Mouse (Mus musculus) neural tube, embryonic 13.5 days (tissue): ENCODE results near the gene Cnn2. TPM values are rescaled to one million over a fixed set of nuclear protein-coding genes. Genes with fewer than 3 reads are reported as not detected.

ENCODE experiments used
- ATAC-seq: fragments of 200-750 bp; cut with Nextera tagmentation; 2 replicates; pipeline ENCODE4 v1.8.0; 2017; ENCODE audit warnings: low read depth, mild to moderate bottlenecking, moderate TSS enrichment, moderate library complexity
- H3K27ac ChIP-seq: fragments of 300-500 bp; sonication (generic); replicated peaks from 2 replicates; pipeline ENCODE4 v1.5.1; 2015; ENCODE audit warnings: moderate library complexity, mild to moderate bottlenecking, inconsistent platforms
- H3K27me3 ChIP-seq: fragments of 300-500 bp; sonication (generic); 2 replicates; pipeline ENCODE4 v1.6.1; 2015; ENCODE audit warnings: mild to moderate bottlenecking, inconsistent platforms
- H3K36me3 ChIP-seq: fragments of 300-500 bp; sonication (generic); 2 replicates; pipeline ENCODE4 v1.6.1; 2015; ENCODE audit warnings: mild to moderate bottlenecking, inconsistent platforms
- H3K4me1 ChIP-seq: fragments of 300-500 bp; sonication (generic); replicated peaks from 2 replicates; pipeline ENCODE4 v1.6.1; 2015; ENCODE audit warnings: inconsistent platforms
- H3K4me2 ChIP-seq: fragments of 300-500 bp; sonication (generic); 2 replicates; pipeline ENCODE4 v1.6.1; 2015; ENCODE audit warnings: inconsistent platforms, mild to moderate bottlenecking, moderate library complexity
- H3K4me3 ChIP-seq: fragments of 300-500 bp; sonication (generic); 2 replicates; pipeline ENCODE4 v1.5.1; 2015; ENCODE audit warnings: mild to moderate bottlenecking, inconsistent platforms
- H3K9ac ChIP-seq: fragments of 300-500 bp; sonication (generic); 2 replicates; pipeline ENCODE4 v1.6.1; 2015; ENCODE audit warnings: moderate library complexity, mild to moderate bottlenecking, inconsistent platforms
- H3K9me3 ChIP-seq: fragments of 300-500 bp; sonication (generic); 2 replicates; pipeline ENCODE4 v1.6.1; 2016; ENCODE audit warnings: inconsistent platforms
- WGBS: fragments of 180-500 bp; shearing (Covaris S2); methylation state at CpG from one replicate; pipeline ENCODE4 v1.1.7; 2015; 5-methylcytosine and 5-hydroxymethylcytosine counted together
- polyA plus RNA-seq: library from polyadenylated mRNA; unstranded; fragments of >200 nt; fragmentation: Nextera tagmentation; extraction: Ambion mirVana; gene quantifications from 2 replicates; pipeline ENCODE4 v1.2.1, GENCODE M21; 2015

Gene Cnn2
- polyA plus RNA-seq, 1 experiment from 2014 or later = 55.6 TPM

DNA sequence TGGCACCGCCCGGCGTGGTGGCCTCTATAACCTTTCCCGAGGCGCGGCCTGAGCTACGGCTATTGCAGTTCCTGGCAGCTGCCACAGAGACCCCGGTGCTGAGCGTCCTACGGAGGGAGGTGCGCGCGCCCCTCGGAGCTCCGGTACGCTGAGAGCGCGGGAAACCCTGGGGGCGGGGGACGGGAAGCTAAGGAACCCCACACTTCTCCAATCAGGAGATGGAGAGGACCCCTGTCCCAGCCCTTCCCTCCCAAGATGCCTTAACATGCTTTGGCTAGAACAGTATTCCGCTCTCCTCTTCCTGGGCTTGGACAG is 17.2 kb upstream of the Cnn2 start:
- 3% methylated on average over 21 of the region's 21 CpGs for WGBS
- no peak for ATAC-seq
- Histone ChIP-seq H3K36me3 (peaks cover 50% of the 10 kb centered on the region), H3K4me2 (peak overlapping the region; percentile 57), H3K9ac (peak overlapping the region; percentile 58), H3K27ac (no peak overlapping the region), H3K4me1 (peaks cover 9% of the 10 kb centered on the region), H3K4me3 (peak overlapping the region; percentile 31), H3K9me3 (no peaks in the 10 kb centered on the region), H3K27me3 (peaks cover 53% of the 10 kb centered on the region)

DNA sequence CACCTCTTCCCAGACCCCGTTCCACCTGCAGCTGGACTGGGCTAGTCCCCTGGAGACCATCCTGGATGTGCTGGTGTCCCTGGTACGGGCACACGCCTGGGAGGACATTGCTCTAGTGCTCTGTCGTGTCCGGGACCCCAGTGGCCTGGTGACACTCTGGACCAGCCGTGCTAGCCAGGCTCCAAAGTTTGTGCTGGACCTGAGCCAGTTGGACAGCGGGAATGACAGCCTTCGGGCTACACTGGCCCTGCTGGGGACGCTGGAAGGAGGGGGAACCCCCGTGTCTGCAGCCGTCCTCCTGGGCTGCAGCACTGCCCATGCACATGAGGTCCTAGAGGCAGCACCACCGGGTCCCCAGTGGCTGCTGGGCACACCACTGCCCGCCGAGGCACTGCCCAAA is 15.6 kb upstream of the Cnn2 start:
- WGBS = 61% methylated on average over 14 of the region's 14 CpGs
- Histone ChIP-seq H3K27ac (no peak overlapping the region), H3K27me3 (peaks cover 53% of the 10 kb centered on the region), H3K4me3 (no peak overlapping the region), H3K9me3 (no peaks in the 10 kb centered on the region), H3K36me3 (peaks cover 50% of the 10 kb centered on the region), H3K4me2 (no peak overlapping the region), H3K9ac (no peak overlapping the region), H3K4me1 (peaks cover 9% of the 10 kb centered on the region)
- no peak for ATAC-seq

DNA sequence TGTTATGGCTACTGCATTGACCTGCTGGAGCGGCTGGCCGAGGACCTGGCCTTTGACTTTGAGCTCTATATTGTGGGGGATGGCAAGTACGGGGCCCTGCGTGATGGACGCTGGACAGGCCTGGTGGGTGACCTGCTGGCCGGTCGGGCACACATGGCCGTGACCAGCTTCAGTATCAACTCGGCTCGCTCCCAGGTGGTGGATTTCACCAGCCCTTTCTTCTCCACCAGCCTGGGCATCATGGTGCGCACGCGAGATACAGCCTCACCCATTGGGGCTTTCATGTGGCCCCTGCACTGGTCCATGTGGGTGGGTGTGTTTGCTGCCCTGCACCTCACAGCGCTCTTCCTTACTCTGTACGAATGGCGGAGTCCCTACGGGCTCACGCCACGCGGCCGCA is 14.3 kb upstream of the Cnn2 start:
- no peak for ATAC-seq
- no peak overlapping the region for H3K9ac ChIP-seq
- peaks cover 44% of the 10 kb centered on the region for H3K27me3 ChIP-seq
- H3K36me3 ChIP-seq = peaks cover 56% of the 10 kb centered on the region
- H3K4me2 ChIP-seq = no peak overlapping the region
- H3K4me3 ChIP-seq = no peak overlapping the region
- H3K9me3 ChIP-seq = no peaks in the 10 kb centered on the region
- no peak overlapping the region for H3K27ac ChIP-seq
- peaks cover 9% of the 10 kb centered on the region for H3K4me1 ChIP-seq
- 90% methylated on average over 21 of the region's 21 CpGs for WGBS

DNA sequence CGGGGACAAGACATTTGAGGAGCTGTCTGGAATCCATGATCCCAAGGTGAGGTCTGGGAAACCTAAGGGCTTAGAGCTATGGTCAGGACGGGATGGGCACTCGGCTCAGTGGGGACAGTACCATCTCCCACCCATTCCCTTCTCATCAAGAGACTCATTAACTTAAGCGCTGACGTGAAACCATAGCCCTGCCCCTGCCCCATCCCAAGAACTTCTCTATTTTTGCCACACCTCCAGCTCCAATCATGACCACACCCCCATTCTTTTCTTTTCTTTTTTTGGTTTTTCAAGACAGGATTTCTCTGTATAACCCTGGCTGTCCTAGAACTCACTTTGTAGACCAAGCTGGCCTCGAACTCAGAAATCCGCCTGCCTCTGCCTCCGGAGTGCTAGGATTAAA is 13.7 kb upstream of the Cnn2 start:
- H3K4me2 ChIP-seq = no peak overlapping the region
- peaks cover 61% of the 10 kb centered on the region for H3K36me3 ChIP-seq
- H3K9me3 ChIP-seq = no peaks in the 10 kb centered on the region
- peaks cover 9% of the 10 kb centered on the region for H3K4me1 ChIP-seq
- H3K9ac ChIP-seq = no peak overlapping the region
- no peak overlapping the region for H3K27ac ChIP-seq
- WGBS = 92% methylated on average over 8 of the region's 8 CpGs
- no peak overlapping the region for H3K4me3 ChIP-seq
- no peak for ATAC-seq
- peaks cover 38% of the 10 kb centered on the region for H3K27me3 ChIP-seq

DNA sequence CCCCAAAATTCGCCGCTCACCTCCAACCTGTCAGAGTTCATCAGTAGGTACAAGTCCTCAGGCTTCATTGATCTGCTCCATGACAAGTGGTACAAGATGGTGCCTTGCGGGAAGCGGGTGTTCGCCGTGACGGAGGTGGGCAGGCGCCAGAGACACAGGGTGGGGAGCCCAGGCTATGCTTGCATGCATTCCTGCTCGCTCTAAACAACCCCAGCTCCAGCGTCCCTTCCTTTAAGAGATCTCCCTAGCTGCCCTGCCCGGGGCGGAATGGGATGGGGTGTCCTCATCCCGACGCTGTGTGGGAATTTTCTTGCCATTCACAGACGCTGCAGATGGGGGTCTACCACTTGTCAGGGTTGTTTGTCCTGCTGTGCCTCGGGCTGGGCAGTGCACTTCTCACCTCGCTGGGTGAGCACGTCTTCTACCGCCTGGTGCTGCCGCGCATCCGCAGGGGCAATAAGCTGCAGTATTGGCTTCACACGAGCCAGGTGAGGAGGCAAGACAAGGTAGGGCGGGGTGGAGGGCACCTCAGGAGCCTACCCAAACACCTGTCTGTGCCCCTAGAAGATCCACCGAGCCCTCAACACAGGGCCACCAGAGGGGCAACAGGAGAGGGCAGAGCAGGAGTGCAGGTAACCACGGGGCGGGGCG is 12.2 kb upstream of the Cnn2 start:
- peaks cover 22% of the 10 kb centered on the region for H3K27me3 ChIP-seq
- 83% methylated on average over 28 of the region's 28 CpGs for WGBS
- ATAC-seq = no peak

DNA sequence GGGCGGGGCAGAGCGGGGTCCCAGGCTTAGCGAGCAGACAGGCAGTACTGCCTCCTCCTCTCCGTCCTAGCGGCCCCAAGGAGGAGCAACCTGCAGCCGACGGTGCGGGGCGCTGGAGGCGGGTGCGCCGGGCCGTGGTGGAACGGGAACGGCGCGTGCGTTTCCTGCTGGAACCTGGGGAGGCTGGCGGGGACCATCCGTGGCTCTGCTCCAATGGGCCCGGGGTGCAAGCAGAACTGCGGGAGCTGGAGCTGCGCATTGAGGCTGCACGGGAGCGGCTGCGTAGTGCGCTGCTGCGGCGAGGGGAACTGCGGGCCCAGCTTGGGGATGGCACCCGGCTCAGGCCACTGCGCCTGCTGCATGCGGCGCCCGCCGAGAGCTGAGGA is 11.7 kb upstream of the Cnn2 start:
- Histone ChIP-seq H3K4me3 (no peak overlapping the region), H3K9me3 (no peaks in the 10 kb centered on the region), H3K4me1 (peaks cover 15% of the 10 kb centered on the region), H3K36me3 (peaks cover 62% of the 10 kb centered on the region), H3K9ac (no peak overlapping the region), H3K27ac (no peak overlapping the region), H3K4me2 (no peak overlapping the region), H3K27me3 (peaks cover 17% of the 10 kb centered on the region)
- 76% methylated on average over 36 of the region's 36 CpGs for WGBS
- no peak for ATAC-seq

More for the DNA sequence above, 12.2 kb upstream of the Cnn2 start:
- peaks cover 62% of the 10 kb centered on the region for H3K36me3 ChIP-seq
- no peaks in the 10 kb centered on the region for H3K9me3 ChIP-seq
- H3K4me3 ChIP-seq = no peak overlapping the region
- no peak overlapping the region for H3K9ac ChIP-seq
- no peak overlapping the region for H3K27ac ChIP-seq
- H3K4me2 ChIP-seq = no peak overlapping the region
- peaks cover 10% of the 10 kb centered on the region for H3K4me1 ChIP-seq

DNA sequence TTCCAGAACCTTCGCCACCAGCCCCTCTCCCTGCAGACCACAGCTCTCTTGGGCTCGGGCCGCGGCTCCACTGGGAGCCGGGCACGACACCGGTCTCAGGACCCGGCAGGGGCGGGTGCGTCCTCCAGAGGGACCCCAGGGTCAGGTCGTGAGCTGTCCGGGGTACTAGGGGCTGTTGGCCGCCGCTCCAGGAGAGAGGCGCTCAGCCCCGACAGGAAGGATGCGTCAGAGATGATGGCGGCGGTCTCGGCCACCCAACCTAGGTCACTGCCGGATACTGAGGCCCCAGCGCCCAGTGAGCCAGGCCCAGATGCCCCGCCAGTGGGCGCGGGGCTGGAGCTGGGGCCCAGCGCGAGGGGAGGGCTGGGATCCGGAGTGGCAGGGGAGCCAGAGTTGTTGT is 11.1 kb upstream of the Cnn2 start:
- H3K36me3 ChIP-seq = peaks cover 62% of the 10 kb centered on the region
- no peak overlapping the region for H3K4me3 ChIP-seq
- H3K4me2 ChIP-seq = no peak overlapping the region

DNA sequence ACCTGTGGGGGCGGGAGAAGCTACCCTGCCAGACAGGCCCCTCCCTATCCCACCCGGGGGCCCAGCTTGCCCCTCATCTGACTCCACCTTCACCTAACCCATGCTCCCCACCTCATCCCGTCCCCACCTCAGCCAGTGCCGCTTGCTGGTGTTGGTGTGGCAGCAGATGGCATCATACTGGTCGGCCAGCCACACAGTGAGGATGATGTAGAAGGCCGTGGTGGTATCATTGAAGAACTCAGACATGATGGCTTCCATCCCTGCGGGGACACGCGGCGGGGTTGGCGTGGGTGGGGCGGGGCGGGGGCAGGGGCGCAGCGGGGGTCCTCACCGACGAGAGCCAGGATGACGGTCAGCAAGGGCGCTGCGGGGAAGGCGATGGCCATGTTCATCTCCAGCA is 10.3 kb upstream of the Cnn2 start:
- 97% methylated on average over 21 of the region's 21 CpGs for WGBS
- ATAC-seq = no peak
- peaks cover 4% of the 10 kb centered on the region for H3K27me3 ChIP-seq
- H3K36me3 ChIP-seq = peaks cover 62% of the 10 kb centered on the region
- no peak overlapping the region for H3K27ac ChIP-seq
- H3K4me1 ChIP-seq = peaks cover 29% of the 10 kb centered on the region
- no peak overlapping the region for H3K4me2 ChIP-seq
- no peaks in the 10 kb centered on the region for H3K9me3 ChIP-seq
- H3K4me3 ChIP-seq = no peak overlapping the region
- H3K9ac ChIP-seq = no peak overlapping the region

More for the DNA sequence above, 11.1 kb upstream of the Cnn2 start:
- Histone ChIP-seq H3K4me1 (peaks cover 21% of the 10 kb centered on the region), H3K9me3 (no peaks in the 10 kb centered on the region), H3K9ac (no peak overlapping the region), H3K27me3 (peaks cover 11% of the 10 kb centered on the region), H3K27ac (no peak overlapping the region)
- ATAC-seq = no peak
- WGBS = 84% methylated on average over 27 of the region's 28 CpGs

DNA sequence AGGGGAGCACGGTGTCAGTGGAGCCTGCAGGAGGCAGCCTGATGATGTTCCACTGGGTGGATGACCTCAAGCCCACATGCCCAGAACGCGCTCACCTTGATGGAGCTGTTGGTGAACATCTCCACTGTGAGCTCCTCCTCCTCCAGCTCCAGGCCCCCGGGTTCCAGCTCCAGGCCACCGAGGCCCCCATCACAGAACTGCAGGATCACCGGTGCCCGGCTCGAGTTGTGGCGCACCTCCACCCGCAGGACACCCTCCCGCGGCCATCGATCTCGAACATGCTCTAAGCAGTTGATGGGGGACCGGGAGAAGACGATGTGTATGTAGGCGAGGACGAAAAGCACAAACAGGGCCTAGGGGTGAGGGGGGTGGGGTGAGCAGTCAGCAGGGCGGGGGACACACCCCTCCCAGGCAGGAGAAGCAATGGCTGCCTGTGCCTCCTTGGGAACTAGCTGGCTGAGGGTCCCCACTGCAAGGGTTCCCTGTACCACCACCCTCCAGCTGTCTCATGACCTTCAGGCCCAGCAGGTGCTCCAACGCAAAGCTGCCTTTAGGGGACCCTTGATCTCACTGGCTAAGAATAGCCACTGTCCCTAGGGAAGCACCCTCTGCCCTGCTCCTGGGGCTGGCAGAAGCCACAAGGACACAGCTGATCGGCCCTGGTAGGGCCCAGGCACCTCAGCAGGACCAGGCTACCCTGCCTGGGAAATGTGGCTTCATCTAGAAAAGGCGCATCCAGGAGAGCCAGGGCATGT is 8.8 kb upstream of the Cnn2 start:
- H3K36me3 ChIP-seq = peaks cover 52% of the 10 kb centered on the region
- WGBS = 93% methylated on average over 22 of the region's 22 CpGs
- peak overlapping the region; percentile 31; the same call in 1 of the 2 replicates for H3K9ac ChIP-seq
- H3K4me2 ChIP-seq = no peak overlapping the region
- H3K27ac ChIP-seq = no peak overlapping the region
- no peaks in the 10 kb centered on the region for H3K9me3 ChIP-seq
- H3K4me3 ChIP-seq = no peak overlapping the region
- H3K27me3 ChIP-seq = no peaks in the 10 kb centered on the region
- peaks cover 35% of the 10 kb centered on the region for H3K4me1 ChIP-seq
- ATAC-seq = no peak

DNA sequence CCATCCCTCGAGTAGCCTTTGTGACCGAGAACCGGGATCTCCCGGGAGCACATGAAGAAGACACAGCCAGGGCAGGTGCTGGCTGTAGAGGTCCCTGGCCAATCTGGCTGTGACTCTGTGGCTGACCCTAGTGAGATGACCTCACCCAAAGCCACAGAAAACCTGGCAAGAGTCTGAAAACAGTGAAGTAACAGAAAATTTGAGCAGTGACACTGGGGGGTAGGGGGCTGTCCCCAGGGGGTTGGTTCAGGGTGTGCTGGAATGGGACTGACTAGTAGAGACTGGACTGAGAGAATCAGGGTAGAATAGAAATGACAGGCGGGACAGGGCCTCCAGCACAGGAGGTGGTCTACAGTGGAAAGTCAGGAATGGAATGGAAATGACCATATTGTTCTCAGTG is 5.2 kb upstream of the Cnn2 start:
- peaks cover 15% of the 10 kb centered on the region for H3K36me3 ChIP-seq
- peaks cover 60% of the 10 kb centered on the region for H3K4me1 ChIP-seq
- H3K4me3 ChIP-seq = peak overlapping the region; percentile 72
- ATAC-seq = no peak
- H3K27ac ChIP-seq = no peak overlapping the region
- 71% methylated on average over 5 of the region's 5 CpGs for WGBS
- peak overlapping the region; percentile 90 for H3K9ac ChIP-seq
- peak overlapping the region; percentile 80 for H3K4me2 ChIP-seq
- peaks cover 15% of the 10 kb centered on the region for H3K27me3 ChIP-seq
- no peaks in the 10 kb centered on the region for H3K9me3 ChIP-seq

DNA sequence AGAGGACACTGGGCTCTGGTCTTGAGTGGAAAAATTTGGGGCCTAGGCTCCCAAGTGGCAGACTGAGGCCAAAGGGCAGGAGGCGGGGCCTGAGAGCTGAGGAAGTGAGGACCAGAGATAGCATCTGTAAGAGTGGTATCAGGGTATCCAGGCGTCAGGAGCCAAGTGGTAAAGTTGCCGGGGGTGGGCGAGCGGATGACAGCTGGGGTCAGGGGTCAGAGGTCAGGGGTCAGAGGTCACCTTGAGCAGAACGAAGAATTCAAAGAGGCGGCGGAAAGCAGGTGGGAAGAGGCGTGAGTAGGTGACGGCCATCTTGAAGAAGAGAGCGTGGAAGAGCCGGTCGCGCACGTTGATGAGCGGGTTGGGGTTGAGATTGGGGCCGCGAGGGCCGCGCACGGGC is 4.7 kb upstream of the Cnn2 start:
- H3K9me3 ChIP-seq = no peaks in the 10 kb centered on the region
- H3K27me3 ChIP-seq = peaks cover 19% of the 10 kb centered on the region
- peaks cover 65% of the 10 kb centered on the region for H3K4me1 ChIP-seq
- no peak for ATAC-seq
- peak overlapping the region; percentile 80 for H3K4me2 ChIP-seq
- H3K36me3 ChIP-seq = peaks cover 11% of the 10 kb centered on the region
- peak overlapping the region; percentile 95 for H3K27ac ChIP-seq
- H3K9ac ChIP-seq = peak overlapping the region; percentile 90
- 2% methylated on average over 21 of the region's 21 CpGs for WGBS
- peak overlapping the region; percentile 72 for H3K4me3 ChIP-seq

DNA sequence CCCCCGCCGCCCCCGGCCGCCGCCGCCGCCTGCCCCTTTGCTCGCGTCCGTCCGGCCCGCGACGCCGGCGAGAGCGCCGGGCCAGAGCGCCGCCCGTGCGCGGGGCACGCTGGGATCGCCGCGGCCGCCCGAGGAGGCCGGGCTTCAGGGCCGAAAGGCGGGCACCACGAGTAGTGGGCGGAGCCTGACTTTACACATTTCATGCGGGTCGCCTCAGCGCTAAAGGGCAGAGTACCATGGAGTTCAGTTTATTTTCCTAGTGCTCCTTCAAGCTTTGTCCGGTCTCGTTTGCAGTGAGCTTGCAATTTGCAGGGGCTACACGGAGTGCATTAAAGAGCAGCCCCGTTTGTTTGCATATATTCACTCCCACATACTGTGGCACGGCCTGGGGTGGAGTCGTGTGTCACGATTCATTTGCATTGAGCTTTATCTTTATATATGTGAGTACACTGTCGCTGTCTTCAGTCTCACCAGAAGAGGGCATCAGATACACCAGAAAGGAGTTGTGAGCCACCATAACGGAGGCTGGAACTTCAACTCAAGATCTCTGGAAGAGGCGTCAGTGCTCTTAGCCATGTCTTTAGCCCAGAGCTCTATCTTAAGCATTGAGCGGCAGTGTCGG is 4.1 kb upstream of the Cnn2 start, which contains the start of gene Tmem259:
Gene Tmem259 (minus strand): TSS at position 136 of the 622 bp plus-strand sequence.
- under 1% methylated on average over 48 of the region's 49 CpGs for WGBS
- Histone ChIP-seq H3K4me3 (peak within 1 kb of the TSS; percentile 72), H3K36me3 (peaks cover 5% of the 10 kb centered on the region; the same call in 1 of the 2 replicates), H3K4me2 (peak within 1 kb of the TSS; percentile 80), H3K9ac (peak within 1 kb of the TSS; percentile 90), H3K27ac (peak within 1 kb of the TSS; percentile 95), H3K27me3 (peaks cover 26% of the 10 kb centered on the region), H3K9me3 (no peaks in the 10 kb centered on the region), H3K4me1 (peaks cover 71% of the 10 kb centered on the region)
- ATAC-seq = peak; percentile 76
